Mouse (Mus musculus): ENCODE results near the gene Hoxd8. TPM values are rescaled to one million over a fixed set of nuclear protein-coding genes. Genes with fewer than 3 reads are reported as not detected.

Hoxd8 gene
- not detected for polyA plus RNA-seq (2015; fragmentation: Illumina TruSeq; extraction: RNeasy Lipid Tissue Mini Kit (QIAGEN cat#74804); ENCODE audit: low read depth, low replicate concordance)

DNA sequence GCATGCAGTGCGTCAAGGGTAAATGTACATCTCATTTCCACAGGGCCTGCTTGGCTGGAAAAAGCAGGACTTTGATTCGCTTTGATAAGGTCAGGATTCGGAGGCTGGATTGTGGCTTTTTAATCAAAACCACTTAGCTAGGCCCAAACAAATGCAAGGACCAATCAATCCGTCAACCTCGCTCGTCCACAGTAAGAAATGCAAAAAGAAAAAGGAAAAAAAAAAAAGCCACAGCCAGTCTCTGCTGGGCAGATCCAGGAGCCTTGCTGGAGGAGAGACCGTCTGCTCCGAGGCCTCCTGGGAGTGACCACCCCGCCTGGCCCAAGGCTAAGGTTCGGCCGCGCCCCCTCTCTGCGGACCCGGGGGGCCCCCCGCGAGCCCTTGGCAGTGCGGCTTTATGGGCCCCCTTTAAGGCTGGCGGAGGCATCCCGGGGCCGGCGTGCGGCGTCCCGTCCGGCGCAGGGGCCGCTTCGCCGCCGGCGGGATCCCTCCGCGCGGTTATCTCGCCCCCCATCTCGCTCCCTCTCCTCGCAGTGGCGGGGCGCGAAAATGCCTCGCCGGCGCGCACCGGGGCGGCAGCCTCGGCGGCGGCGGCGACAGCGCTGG is at the start of gene Hoxd8:
Hoxd8 (plus strand) TSS at position 223 of the 606 bp plus-strand sequence.

DNA sequence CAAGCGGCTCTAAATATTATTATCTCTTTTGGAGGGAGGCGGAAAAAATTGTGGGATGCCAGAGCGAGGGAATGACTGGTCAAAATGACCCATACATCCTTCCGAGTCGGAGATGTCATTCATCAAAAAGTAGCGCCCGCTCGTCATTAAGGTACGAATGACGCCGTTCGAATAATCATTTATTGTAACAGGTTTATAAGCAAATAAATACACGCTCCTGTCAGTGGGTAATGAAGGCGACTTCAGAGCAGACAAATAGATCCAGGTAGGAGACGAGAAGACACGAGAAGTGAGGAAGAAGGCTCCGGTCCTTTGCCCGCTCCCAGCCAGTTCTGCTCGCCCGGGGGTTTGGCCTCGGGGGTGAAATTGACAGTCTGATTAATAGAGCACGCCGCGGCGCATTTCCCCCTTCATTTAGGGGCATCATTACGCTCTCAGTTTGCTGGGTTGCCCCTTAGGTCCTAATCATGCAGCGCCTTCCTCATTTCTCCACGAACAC is 44.9 kb upstream of the Hoxd8 start, which contains the start of gene Evx2:
Evx2 (minus strand) TSS at position 51 of the 499 bp plus-strand sequence.

DNA sequence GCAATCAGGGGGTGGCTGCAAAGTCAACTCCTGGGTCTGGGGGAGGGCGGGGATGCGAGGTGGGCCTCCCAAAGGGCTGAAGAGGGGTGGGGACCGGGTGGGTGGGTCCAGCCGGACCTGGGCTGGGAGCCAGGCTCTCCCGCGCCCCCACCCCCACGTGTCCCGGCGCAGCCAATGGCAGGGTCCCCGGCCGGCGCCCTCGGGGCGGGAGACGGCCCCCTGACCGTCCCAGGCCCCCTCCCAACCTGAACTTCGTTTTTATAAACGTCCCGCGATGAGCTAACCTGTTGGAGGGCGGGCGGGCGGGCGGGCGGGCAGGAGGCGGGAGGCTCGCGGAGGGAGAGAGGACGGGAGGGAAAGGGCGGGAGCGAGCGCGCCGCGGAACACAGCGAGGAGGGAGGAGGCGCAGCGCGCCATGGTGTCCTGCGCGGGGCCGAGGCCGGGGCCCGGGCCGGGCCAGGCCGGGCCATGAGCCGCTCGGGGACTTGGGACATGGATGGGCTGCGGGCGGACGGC is 36.5 kb upstream of the Hoxd8 start, which contains the start of gene Hoxd13:
Hoxd13 (plus strand) TSS at position 469 of the 516 bp plus-strand sequence.

DNA sequence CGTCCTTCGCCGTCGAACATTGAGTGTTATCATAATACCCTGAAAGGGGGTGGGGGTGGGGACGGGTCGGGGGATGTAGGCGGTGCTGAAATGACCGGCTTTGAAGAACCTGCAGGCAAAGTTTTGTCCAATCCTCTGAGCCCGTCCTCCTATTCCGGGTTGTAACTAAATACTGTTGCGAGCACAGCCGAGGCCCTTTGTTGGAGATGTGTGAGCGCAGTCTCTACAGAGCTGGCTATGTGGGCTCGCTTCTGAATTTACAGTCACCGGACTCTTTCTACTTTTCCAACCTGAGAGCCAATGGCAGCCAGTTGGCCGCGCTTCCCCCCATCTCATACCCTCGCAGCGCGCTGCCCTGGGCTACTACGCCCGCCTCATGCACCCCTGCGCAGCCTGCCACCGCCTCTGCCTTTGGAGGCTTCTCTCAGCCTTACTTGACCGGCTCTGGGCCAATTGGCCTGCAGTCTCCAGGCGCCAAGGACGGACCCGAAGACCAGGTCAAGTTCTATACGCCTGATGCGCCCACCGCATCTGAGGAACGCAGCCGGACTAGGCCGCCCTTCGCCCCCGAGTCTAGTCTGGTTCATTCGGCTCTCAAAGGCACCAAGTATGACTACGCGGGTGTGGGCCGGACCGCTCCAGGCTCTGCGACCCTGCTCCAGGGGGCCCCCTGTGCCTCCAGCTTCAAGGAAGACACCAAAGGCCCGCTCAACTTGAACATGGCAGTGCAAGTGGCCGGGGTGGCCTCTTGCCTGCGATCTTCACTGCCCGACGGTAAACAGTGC is 29.3 kb upstream of the Hoxd8 start, which contains the start of gene Hoxd12:
Hoxd12 (plus strand) TSS at position 133 of the 785 bp plus-strand sequence.

DNA sequence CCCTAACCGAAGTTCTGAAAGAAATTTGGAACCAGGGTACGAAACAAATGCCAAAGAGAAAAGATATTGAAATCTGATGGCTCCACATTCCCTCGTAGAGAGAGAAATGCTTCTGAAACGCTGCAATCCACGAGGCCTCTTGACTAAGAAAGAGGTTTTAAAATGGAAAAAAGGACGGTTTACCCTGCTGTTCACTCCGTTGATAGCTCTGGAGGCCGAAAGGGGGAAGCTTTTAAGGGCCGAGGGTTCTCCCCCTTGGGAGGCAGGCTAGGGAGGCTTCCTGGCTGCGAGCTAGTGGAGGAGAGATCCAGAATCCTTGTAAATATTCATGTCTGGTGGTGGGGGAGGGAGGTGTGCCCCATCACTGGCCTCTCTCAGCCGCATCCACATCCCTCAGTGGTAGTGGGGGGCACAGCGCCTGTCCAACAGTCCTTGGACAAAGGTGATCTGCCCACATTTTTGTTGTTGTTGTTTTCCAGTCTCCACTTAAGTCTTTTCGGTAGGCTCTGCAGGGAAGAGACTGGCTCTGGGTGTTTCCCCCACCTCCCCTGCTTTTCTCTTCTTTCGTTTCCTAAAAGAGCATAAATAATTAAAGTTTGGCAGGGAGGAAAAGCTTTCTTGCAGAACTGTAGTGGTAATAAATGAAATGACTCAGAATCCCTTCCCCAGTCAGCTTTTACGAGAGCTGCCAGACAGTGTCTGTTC is 25.4 kb upstream of the Hoxd8 start, which contains the start of gene Hoxd11:
Hoxd11 (plus strand) TSS at position 667 of the 705 bp plus-strand sequence.

DNA sequence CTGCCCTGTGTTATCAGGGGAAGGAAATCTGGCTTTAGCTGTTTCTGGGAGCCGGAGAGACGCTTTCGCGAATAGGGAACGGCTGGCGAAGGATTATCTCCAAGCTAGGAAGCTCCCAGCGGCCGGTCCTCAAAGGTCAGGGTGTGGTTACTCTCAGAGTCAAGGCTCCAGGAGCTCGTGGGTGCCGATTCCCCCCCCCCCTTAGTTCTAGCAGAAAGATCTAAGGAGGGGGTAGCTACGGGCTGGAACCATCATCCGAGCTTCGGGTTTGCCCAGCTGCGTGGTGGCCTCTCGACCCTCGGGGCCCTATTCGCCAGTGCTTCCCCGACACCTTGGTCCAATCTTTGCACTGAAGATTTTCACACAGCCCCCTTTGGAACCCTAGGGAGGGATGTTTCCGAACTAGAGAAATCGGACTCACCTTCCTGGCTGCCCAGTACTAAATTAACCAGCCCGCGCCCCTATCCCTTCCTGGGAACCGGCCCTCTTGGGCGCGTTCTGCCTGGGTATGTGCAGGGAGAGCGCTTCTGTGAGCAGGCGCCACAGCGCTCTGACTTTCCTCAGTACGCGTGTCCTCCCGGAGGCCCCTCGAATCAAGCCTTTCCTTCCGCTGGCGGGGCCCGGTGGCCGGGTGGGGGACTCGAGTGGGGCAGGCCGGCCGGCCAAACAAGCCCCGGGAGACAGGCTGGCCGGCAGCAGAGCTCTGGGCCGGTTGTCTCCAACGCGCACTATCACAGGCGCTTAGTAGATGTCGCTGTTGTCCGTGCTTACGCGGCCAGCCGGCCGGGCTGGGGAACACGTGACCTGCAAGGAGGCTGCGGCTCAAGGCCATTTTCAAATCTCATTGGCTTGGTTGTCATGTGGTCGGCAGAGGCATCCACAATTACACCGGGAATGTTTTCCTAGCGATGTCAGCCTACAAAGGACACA is 13.1 kb upstream of the Hoxd8 start, which contains the start of gene Hoxd10:
Hoxd10 (plus strand) TSS at position 903 of the 930 bp plus-strand sequence.

DNA sequence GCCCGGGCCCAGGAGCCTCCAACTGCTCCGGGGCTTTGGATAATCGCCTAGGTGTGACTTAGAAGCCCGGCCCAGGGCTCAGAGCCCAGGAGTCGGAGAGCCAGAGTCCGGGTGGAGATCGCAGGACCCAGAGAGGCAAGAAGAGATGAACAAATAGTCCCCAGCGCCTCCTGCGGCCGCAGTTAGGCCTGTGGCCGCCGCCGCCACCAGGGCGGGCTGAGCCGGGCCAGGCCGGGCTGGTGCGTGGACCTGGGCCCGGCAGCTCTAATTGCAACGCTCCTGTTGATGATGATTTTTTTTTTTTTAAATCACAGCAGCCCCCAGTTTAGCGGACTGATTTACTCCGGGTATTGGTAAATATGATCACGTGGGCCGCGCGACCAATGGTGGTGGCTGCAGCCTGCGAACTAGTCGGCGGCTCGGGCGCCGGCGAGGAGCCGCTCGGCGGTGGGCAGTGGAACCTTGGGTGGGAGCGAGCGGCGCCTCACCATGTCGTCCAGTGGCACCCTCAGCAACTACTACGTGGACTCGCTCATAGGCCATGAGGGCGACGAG is 6.8 kb upstream of the Hoxd8 start, which contains the start of gene Hoxd9:
Hoxd9 (plus strand) TSS at position 161 of the 555 bp plus-strand sequence.

DNA sequence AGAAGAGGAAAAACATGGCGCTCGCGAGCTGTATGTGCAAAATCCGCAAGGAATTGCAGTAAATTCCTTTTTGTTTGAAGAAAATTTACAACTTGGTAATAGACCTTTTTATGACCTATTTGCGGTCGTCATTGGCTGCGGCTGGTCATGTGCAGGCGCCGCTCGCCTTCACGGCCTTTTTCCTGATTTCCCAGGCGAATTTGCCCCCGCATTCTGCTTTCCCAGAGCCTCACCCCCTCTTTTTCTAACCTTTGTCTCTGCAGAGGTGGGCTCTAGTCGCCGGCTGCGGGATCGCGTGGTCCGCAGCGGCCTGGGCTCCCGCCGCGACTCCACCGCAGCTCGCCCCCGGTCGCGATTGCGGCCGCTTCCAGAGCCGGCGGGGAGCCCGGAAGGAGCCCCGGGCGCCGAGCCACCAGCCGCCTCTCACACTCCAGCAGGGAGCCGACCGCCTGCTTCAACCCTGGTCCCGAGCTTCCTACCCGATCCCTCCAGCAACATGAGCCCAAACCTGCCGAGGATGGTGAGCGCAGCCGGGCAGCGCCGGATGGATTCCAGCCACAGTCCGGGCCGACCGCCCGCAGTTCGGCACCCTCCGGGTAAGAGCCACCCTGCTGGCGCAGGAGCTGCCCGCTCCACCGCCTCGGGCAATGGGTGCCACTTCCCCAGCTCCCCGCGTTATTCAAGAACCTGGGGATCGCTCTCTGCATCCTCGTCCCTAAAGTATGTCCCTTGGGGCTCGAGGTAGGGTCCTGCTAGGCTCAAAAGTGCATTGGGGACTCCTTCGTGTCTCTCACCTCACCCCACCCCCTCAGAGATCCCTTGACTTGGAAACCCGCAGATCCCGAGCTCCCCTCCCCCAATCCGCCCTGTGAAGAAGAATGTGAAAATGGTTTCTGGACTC is 7.6 kb downstream of the Hoxd8 start, which contains the start of the genes Hoxd3 and Hoxd4:
Hoxd3 (plus strand) TSS at position 207 of the 901 bp plus-strand sequence.
Hoxd4 (plus strand) TSS at position 209 of the 901 bp plus-strand sequence.

DNA sequence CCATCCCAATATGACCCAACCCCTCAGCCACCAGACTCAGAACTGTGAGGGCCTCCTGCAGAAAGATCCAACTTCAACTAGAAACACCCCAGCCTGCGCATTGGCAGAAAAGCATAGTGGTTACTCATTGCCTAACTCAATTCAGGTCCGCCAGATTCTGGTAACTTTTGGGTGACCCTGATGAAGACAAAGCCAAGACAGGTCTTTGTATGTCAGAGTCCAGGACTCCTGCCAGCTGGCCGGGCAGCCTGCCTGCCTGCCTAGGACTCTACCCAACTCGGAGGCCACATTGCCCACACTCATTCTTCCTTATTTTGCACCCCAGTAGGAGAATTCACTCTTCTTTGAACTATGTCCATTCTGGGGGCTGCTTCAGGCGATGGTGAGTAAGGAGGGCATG is 22.1 kb downstream of the Hoxd8 start, which contains the start of gene Gm28230:
Gm28230 (plus strand) TSS at position 178 of the 400 bp plus-strand sequence.

Other genes starting within 250 kb of the Hoxd8 start
- gene Lnpk, start 125.2 kb upstream of the Hoxd8 start, polyA plus RNA-seq (2015; fragmentation: Illumina TruSeq; extraction: RNeasy Lipid Tissue Mini Kit (QIAGEN cat#74804); ENCODE audit: low read depth, low replicate concordance): 43.4 TPM
- gene Evx2, start 45.1 kb upstream of the Hoxd8 start, polyA plus RNA-seq (2015; fragmentation: Illumina TruSeq; extraction: RNeasy Lipid Tissue Mini Kit (QIAGEN cat#74804); ENCODE audit: low read depth, low replicate concordance): 0.24 TPM
- not detected for gene Hoxd13, start 36.3 kb upstream of the Hoxd8 start, polyA plus RNA-seq (2015; fragmentation: Illumina TruSeq; extraction: RNeasy Lipid Tissue Mini Kit (QIAGEN cat#74804); ENCODE audit: low read depth, low replicate concordance)
- not detected for gene Hoxd12, start 29.6 kb upstream of the Hoxd8 start, polyA plus RNA-seq (2015; fragmentation: Illumina TruSeq; extraction: RNeasy Lipid Tissue Mini Kit (QIAGEN cat#74804); ENCODE audit: low read depth, low replicate concordance)
- gene Hoxd11, start 25.1 kb upstream of the Hoxd8 start, polyA plus RNA-seq (2015; fragmentation: Illumina TruSeq; extraction: RNeasy Lipid Tissue Mini Kit (QIAGEN cat#74804); ENCODE audit: low read depth, low replicate concordance): not detected
- gene Hoxd10, start 12.7 kb upstream of the Hoxd8 start, polyA plus RNA-seq (2015; fragmentation: Illumina TruSeq; extraction: RNeasy Lipid Tissue Mini Kit (QIAGEN cat#74804); ENCODE audit: low read depth, low replicate concordance): not detected
- not detected for gene Hoxd9, start 6.9 kb upstream of the Hoxd8 start, polyA plus RNA-seq (2015; fragmentation: Illumina TruSeq; extraction: RNeasy Lipid Tissue Mini Kit (QIAGEN cat#74804); ENCODE audit: low read depth, low replicate concordance)
- gene Hoxd3, start 7.3 kb downstream of the Hoxd8 start, polyA plus RNA-seq (2015; fragmentation: Illumina TruSeq; extraction: RNeasy Lipid Tissue Mini Kit (QIAGEN cat#74804); ENCODE audit: low read depth, low replicate concordance): not detected
- not detected for gene Hoxd4, start 7.3 kb downstream of the Hoxd8 start, polyA plus RNA-seq (2015; fragmentation: Illumina TruSeq; extraction: RNeasy Lipid Tissue Mini Kit (QIAGEN cat#74804); ENCODE audit: low read depth, low replicate concordance)
- not detected for gene Gm28230, start 22.1 kb downstream of the Hoxd8 start, polyA plus RNA-seq (2015; fragmentation: Illumina TruSeq; extraction: RNeasy Lipid Tissue Mini Kit (QIAGEN cat#74804); ENCODE audit: low read depth, low replicate concordance)
- gene Hoxd1, start 58.4 kb downstream of the Hoxd8 start, polyA plus RNA-seq (2015; fragmentation: Illumina TruSeq; extraction: RNeasy Lipid Tissue Mini Kit (QIAGEN cat#74804); ENCODE audit: low read depth, low replicate concordance): not detected
- gene Mtx2, start 121.2 kb downstream of the Hoxd8 start, polyA plus RNA-seq (2015; fragmentation: Illumina TruSeq; extraction: RNeasy Lipid Tissue Mini Kit (QIAGEN cat#74804); ENCODE audit: low read depth, low replicate concordance): 60.9 TPM

Measured in brain, adult 10 weeks (tissue).